Mouse (Mus musculus): ENCODE results near the gene Gm20518. TPM values are rescaled to one million over a fixed set of nuclear protein-coding genes. Genes with fewer than 3 reads are reported as not detected.
A peak's percentile ranks its signal among the peaks of the same experiment; 100 is the strongest.

Gene Gm20518
- total RNA-seq, 1 experiment: 0.22 TPM

DNA sequence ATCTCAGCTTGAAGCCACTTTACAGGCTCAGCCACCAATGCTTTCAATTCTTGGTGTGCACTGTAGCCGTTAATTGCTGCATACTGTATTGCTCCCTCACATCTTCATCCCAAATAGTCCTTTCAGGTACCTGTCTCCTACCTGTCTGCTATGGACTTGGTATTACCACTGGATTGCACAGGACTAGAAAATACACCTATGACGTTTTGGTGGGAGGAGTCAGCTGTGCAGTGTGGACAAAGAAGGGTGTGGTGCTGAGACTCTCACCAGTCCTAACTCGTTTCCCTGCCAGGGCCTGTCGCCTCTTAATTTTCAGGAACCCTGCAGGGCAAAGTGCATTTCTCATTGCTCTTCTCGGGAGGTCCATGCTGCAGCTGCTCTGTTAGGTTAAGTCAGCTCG is 25.7 kb downstream of the Gm20518 start:
- in situ Hi-C loops (cut with MboI; ENCODE audit: low sequenced_read_pairs in 2 of 2, unreplicated experiment in 2 of 2): no loop called here
- H3K4me1 ChIP-seq (ENCODE audit: control insufficient read depth in 2 of 2, insufficient read depth in 2 of 2, low read length in 2 of 2, poor library complexity in 1 of 2): peaks cover 0 to 4% of the 10 kb centered on the region in 2 experiments; a peak in 3 of 4 replicates
- H3K9me3 ChIP-seq (ENCODE audit: control insufficient read depth, insufficient read depth, low read depth, low read length): no peaks in the 10 kb centered on the region
- no peak overlapping the region for H3K27ac ChIP-seq (ENCODE audit: insufficient read depth, low read depth, low read length, poor library complexity, severe bottlenecking)
- H3K9ac ChIP-seq (ENCODE audit: insufficient read depth, low read depth, low read length, poor library complexity, severe bottlenecking): no peak overlapping the region
- DNase-seq (ENCODE audit: low read depth, low spot score): peak; percentile 59
- peaks cover 5% of the 10 kb centered on the region; the same call in 1 of the 2 replicates for H3K36me3 ChIP-seq (ENCODE audit: control insufficient read depth, insufficient read depth, low read length, poor library complexity, severe bottlenecking)
- no peak overlapping the region for H3K4me3 ChIP-seq (ENCODE audit: insufficient read depth in 1 of 2, low read depth in 1 of 2, low read length in 2 of 2, poor library complexity in 1 of 2, severe bottlenecking in 1 of 2)
- TF ChIP-seq HCFC1 (IDR thresholded peaks at IDR 0.05; ENCODE audit: borderline replicate concordance, insufficient read depth, low read length) (no peak), CHD2 (IDR thresholded peaks at IDR 0.05; ENCODE audit: low read depth, low read length) (no peak), ZC3H11A (IDR thresholded peaks at IDR 0.05; ENCODE audit: borderline replicate concordance, low read depth, low read length) (no peak), MAFK (IDR thresholded peaks at IDR 0.05; ENCODE audit: insufficient read depth, low read depth, low read length) (no peak), ZNF384 (IDR thresholded peaks at IDR 0.05; ENCODE audit: low read depth, low read length) (no peak)

DNA sequence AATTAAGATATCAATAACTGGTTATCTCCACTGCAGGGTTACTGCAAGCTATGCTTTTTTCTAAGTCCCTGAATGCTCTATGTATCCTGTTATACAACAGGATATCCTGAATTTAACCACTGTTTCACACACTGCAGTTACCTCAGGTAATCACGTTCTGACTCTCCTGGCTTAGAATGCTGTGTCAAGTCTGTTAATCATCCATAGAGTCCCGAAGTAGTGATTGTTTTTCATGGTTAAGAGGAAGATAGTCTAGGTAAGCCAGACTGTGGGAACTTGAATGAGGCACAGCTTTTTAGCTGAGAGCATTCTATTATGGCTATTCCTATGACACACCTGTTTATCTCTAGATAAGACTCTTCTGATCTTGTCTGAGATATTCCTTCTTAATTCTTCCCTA is 26.2 kb downstream of the Gm20518 start:
- peaks cover 0 to 4% of the 10 kb centered on the region in 2 experiments; a peak in 3 of 4 replicates for H3K4me1 ChIP-seq (ENCODE audit: control insufficient read depth in 2 of 2, insufficient read depth in 2 of 2, low read length in 2 of 2, poor library complexity in 1 of 2)
- in situ Hi-C loops (cut with MboI; ENCODE audit: low sequenced_read_pairs in 2 of 2, unreplicated experiment in 2 of 2): no loop called here
- TF ChIP-seq ZC3H11A (IDR thresholded peaks at IDR 0.05; ENCODE audit: borderline replicate concordance, low read depth, low read length): no peak
- TF ChIP-seq MAFK (IDR thresholded peaks at IDR 0.05; ENCODE audit: insufficient read depth, low read depth, low read length): no peak
- TF ChIP-seq ZNF384 (IDR thresholded peaks at IDR 0.05; ENCODE audit: low read depth, low read length): no peak
- no peak for TF ChIP-seq CHD2 (IDR thresholded peaks at IDR 0.05; ENCODE audit: low read depth, low read length)
- no peak for TF ChIP-seq HCFC1 (IDR thresholded peaks at IDR 0.05; ENCODE audit: borderline replicate concordance, insufficient read depth, low read length)
- H3K9me3 ChIP-seq (ENCODE audit: control insufficient read depth, insufficient read depth, low read depth, low read length): no peaks in the 10 kb centered on the region
- H3K36me3 ChIP-seq (ENCODE audit: control insufficient read depth, insufficient read depth, low read length, poor library complexity, severe bottlenecking): peaks cover 5% of the 10 kb centered on the region; the same call in 1 of the 2 replicates
- no peak overlapping the region for H3K4me3 ChIP-seq (ENCODE audit: insufficient read depth in 1 of 2, low read depth in 1 of 2, low read length in 2 of 2, poor library complexity in 1 of 2, severe bottlenecking in 1 of 2)
- H3K27ac ChIP-seq (ENCODE audit: insufficient read depth, low read depth, low read length, poor library complexity, severe bottlenecking): no peak overlapping the region
- H3K9ac ChIP-seq (ENCODE audit: insufficient read depth, low read depth, low read length, poor library complexity, severe bottlenecking): no peak overlapping the region
- no peak for DNase-seq (ENCODE audit: low read depth, low spot score)

DNA sequence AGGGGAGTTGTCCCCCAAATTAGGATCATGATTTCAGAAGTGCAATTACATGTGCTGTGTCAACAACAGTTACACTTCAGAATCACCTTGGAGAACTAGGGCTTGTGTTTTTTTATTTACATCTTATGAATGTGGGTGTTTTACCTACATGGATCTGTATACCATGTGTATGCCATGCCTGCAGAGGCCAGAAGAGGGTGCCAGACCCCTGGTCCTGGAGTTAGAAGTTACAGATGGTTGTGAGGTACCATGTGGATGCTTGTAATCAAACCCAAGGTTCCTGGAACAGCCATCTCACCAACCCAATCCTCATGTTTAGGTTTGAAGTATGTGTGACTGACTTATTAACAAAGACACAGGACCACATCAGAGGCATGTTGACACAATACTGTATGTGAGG is 32.9 kb downstream of the Gm20518 start:
- no peaks in the 10 kb centered on the region for H3K4me1 ChIP-seq (ENCODE audit: control insufficient read depth in 2 of 2, insufficient read depth in 2 of 2, low read length in 2 of 2, poor library complexity in 1 of 2)
- peaks cover 29% of the 10 kb centered on the region for H3K36me3 ChIP-seq (ENCODE audit: control insufficient read depth, insufficient read depth, low read length, poor library complexity, severe bottlenecking)
- H3K27ac ChIP-seq (ENCODE audit: insufficient read depth, low read depth, low read length, poor library complexity, severe bottlenecking): no peak overlapping the region
- in situ Hi-C loops (cut with MboI; ENCODE audit: low sequenced_read_pairs in 2 of 2, unreplicated experiment in 2 of 2): no loop called here
- TF ChIP-seq CHD2 (IDR thresholded peaks at IDR 0.05; ENCODE audit: low read depth, low read length) (no peak), ZC3H11A (IDR thresholded peaks at IDR 0.05; ENCODE audit: borderline replicate concordance, low read depth, low read length) (no peak), MAFK (IDR thresholded peaks at IDR 0.05; ENCODE audit: insufficient read depth, low read depth, low read length) (no peak), ZNF384 (IDR thresholded peaks at IDR 0.05; ENCODE audit: low read depth, low read length) (no peak), HCFC1 (IDR thresholded peaks at IDR 0.05; ENCODE audit: borderline replicate concordance, insufficient read depth, low read length) (no peak)
- no peak overlapping the region for H3K4me3 ChIP-seq (ENCODE audit: insufficient read depth in 1 of 2, low read depth in 1 of 2, low read length in 2 of 2, poor library complexity in 1 of 2, severe bottlenecking in 1 of 2)
- H3K9me3 ChIP-seq (ENCODE audit: control insufficient read depth, insufficient read depth, low read depth, low read length): no peaks in the 10 kb centered on the region
- DNase-seq (ENCODE audit: low read depth, low spot score): peak; percentile 12
- H3K9ac ChIP-seq (ENCODE audit: insufficient read depth, low read depth, low read length, poor library complexity, severe bottlenecking): no peak overlapping the region

DNA sequence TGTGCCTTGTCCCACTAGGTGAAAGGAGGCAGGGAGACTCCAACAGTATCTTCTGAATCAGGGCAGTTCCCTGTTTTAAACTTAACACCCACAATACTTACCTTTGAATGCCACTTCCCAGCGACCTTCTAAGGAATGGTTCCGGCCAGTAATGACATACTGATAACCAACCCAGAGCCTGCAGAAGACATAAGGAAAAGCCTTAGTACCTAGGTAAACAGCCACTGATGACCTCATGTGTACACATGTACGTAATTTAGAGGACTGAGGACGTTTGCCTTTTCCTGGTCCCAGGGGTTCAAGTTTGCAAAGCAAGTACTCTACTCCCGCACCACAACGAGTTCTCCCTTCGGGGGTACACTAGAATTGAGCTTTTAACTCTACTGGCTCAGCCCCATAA is 34.3 kb downstream of the Gm20518 start:
- in situ Hi-C loops (cut with MboI; ENCODE audit: low sequenced_read_pairs in 2 of 2, unreplicated experiment in 2 of 2): no loop called here
- Histone ChIP-seq H3K36me3 (ENCODE audit: control insufficient read depth, insufficient read depth, low read length, poor library complexity, severe bottlenecking) (peaks cover 29% of the 10 kb centered on the region), H3K4me3 (ENCODE audit: insufficient read depth in 1 of 2, low read depth in 1 of 2, low read length in 2 of 2, poor library complexity in 1 of 2, severe bottlenecking in 1 of 2) (no peak overlapping the region), H3K4me1 (ENCODE audit: control insufficient read depth in 2 of 2, insufficient read depth in 2 of 2, low read length in 2 of 2, poor library complexity in 1 of 2) (no peaks in the 10 kb centered on the region), H3K9me3 (ENCODE audit: control insufficient read depth, insufficient read depth, low read depth, low read length) (no peaks in the 10 kb centered on the region), H3K9ac (ENCODE audit: insufficient read depth, low read depth, low read length, poor library complexity, severe bottlenecking) (no peak overlapping the region), H3K27ac (ENCODE audit: insufficient read depth, low read depth, low read length, poor library complexity, severe bottlenecking) (no peak overlapping the region)
- DNase-seq (ENCODE audit: low read depth, low spot score): no peak
- TF ChIP-seq MAFK (IDR thresholded peaks at IDR 0.05; ENCODE audit: insufficient read depth, low read depth, low read length) (no peak), ZNF384 (IDR thresholded peaks at IDR 0.05; ENCODE audit: low read depth, low read length) (no peak)

DNA sequence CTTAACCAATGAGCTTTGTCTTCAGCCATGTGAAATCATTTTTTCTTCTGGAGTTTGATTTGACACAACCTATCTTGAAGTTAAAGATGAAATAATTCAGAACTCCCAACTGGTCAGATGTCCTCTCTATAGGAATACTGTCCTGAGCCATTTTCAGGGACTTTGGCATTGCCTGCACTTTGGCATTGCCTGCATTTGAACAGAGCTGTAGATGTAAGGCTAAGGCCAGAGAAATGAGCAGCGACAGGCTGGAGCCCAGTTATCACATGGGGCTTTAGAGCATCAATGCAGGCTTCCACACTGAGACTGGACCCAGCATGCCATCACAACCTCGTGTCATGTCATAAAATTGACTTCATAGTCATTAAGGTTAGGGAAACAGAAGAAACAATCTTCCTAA is 38.2 kb downstream of the Gm20518 start:
- Histone ChIP-seq H3K27ac (ENCODE audit: insufficient read depth, low read depth, low read length, poor library complexity, severe bottlenecking) (no peak overlapping the region), H3K4me3 (ENCODE audit: insufficient read depth in 1 of 2, low read depth in 1 of 2, low read length in 2 of 2, poor library complexity in 1 of 2, severe bottlenecking in 1 of 2) (no peak overlapping the region), H3K36me3 (ENCODE audit: control insufficient read depth, insufficient read depth, low read length, poor library complexity, severe bottlenecking) (peaks cover 39% of the 10 kb centered on the region), H3K9ac (ENCODE audit: insufficient read depth, low read depth, low read length, poor library complexity, severe bottlenecking) (no peak overlapping the region), H3K4me1 (ENCODE audit: control insufficient read depth in 2 of 2, insufficient read depth in 2 of 2, low read length in 2 of 2, poor library complexity in 1 of 2) (no peaks in the 10 kb centered on the region), H3K9me3 (ENCODE audit: control insufficient read depth, insufficient read depth, low read depth, low read length) (no peaks in the 10 kb centered on the region)
- DNase-seq (ENCODE audit: low read depth, low spot score): no peak
- in situ Hi-C loops (cut with MboI; ENCODE audit: low sequenced_read_pairs in 2 of 2, unreplicated experiment in 2 of 2): no loop called here
- no peak for TF ChIP-seq CHD2 (IDR thresholded peaks at IDR 0.05; ENCODE audit: low read depth, low read length)
- no peak for TF ChIP-seq ZC3H11A (IDR thresholded peaks at IDR 0.05; ENCODE audit: borderline replicate concordance, low read depth, low read length)
- TF ChIP-seq MAFK (IDR thresholded peaks at IDR 0.05; ENCODE audit: insufficient read depth, low read depth, low read length): no peak
- no peak for TF ChIP-seq HCFC1 (IDR thresholded peaks at IDR 0.05; ENCODE audit: borderline replicate concordance, insufficient read depth, low read length)
- no peak for TF ChIP-seq ZNF384 (IDR thresholded peaks at IDR 0.05; ENCODE audit: low read depth, low read length)

Data from ES-E14 (cell line).